Mouse (Mus musculus): ENCODE results near the gene Arhgap44. TPM values are rescaled to one million over a fixed set of nuclear protein-coding genes. Genes with fewer than 3 reads are reported as not detected.
A peak's percentile ranks its signal among the peaks of the same experiment; 100 is the strongest.

Gene Arhgap44
- polyA plus RNA-seq, 1 experiment from 2014 or later, result 10.2 TPM

DNA sequence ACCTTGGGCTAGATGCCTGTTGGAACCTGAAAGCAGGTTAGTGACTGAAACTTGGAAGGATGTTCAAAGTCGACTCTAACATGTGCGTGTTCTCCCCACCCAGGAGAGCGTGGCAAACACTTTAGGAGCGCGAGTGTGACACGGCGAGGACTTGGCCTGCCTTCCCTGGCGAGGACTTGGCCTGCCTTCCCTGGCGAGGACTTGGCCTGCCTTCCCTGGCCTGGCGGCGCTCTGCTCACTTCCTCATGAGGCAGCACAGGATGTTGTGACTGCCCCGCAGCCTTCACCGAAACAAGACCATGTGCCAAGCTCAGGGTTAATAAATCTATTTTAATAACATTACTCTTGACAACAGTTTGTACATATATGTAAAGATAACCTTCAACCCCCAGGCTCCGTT lies 161.0 kb downstream of the Arhgap44 start:
- Histone ChIP-seq H3K27me3 (replicated peaks) (no peaks in the 10 kb centered on the region), H3K4me3 (no peak overlapping the region), H3K4me1 (no peaks in the 10 kb centered on the region), H3K9me3 (no peaks in the 10 kb centered on the region), H3K36me3 (peaks cover 88% of the 10 kb centered on the region), H3K4me2 (no peak overlapping the region), H3K27ac (replicated peaks) (no peak overlapping the region), H3K9ac (no peak overlapping the region)
- no peak for ATAC-seq (ENCODE audit: extremely low read depth, insufficient number of reproducible peaks, low FRiP score, low TSS enrichment)
- WGBS, result 84% methylated on average over 14 of the region's 14 CpGs

DNA sequence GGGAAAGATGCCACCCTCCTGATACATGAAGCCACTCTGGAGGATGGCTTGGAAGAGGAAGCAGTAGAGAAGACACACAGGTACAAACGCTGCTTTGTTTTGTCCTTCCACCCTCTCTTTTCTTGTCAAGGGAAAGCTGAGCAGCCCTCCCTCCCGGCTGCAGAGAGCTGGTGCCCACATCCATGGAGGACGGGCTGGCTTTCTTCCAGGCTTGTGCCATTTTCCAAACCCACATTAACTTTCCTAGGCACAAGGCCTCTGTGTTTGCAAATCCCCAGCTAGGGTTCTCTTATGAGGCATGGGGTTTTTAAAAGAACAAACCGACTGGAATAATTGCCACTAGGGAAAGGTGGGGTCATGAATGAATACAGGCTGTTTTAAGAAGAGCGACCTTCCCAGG lies 163.1 kb downstream of the Arhgap44 start:
- no peak for ATAC-seq (ENCODE audit: extremely low read depth, insufficient number of reproducible peaks, low FRiP score, low TSS enrichment)
- Histone ChIP-seq H3K9ac (no peak overlapping the region), H3K36me3 (peaks cover 92% of the 10 kb centered on the region), H3K4me1 (no peaks in the 10 kb centered on the region), H3K27me3 (replicated peaks) (no peaks in the 10 kb centered on the region), H3K27ac (replicated peaks) (no peak overlapping the region), H3K4me3 (no peak overlapping the region), H3K4me2 (no peak overlapping the region), H3K9me3 (no peaks in the 10 kb centered on the region)
- WGBS, result 88% methylated on average over 5 of the region's 5 CpGs

DNA sequence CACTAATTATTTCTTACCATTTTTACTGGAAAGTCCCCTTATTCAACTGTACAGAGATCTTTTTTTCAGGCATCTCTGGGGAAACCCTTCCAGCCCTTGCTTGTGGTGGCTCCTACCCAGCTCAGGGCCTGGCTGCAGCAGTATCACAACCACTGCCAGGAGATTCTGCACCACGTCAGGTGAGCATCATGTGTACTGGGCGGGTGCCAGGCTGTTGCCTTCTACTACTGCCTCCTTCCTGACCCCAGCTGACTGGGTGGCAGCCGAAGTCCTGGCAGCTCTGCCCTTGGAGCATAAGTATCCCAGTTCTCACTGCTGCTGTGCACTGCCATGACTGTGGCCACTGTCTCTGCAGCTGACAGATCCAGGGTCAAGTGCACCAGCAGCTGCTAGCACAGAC lies 164.3 kb downstream of the Arhgap44 start:
- Histone ChIP-seq H3K9me3 (no peaks in the 10 kb centered on the region), H3K27me3 (replicated peaks) (no peaks in the 10 kb centered on the region), H3K9ac (no peak overlapping the region), H3K4me3 (no peak overlapping the region), H3K27ac (replicated peaks) (no peak overlapping the region), H3K4me1 (no peaks in the 10 kb centered on the region), H3K36me3 (peaks cover 93% of the 10 kb centered on the region), H3K4me2 (no peak overlapping the region)
- ATAC-seq (ENCODE audit: extremely low read depth, insufficient number of reproducible peaks, low FRiP score, low TSS enrichment), result no peak
- 76% methylated on average over 3 of the region's 3 CpGs for WGBS

- H3K9me3 ChIP-seq, result no peaks in the 10 kb centered on the region
- H3K9ac ChIP-seq, result no peak overlapping the region
- no peak for ATAC-seq (ENCODE audit: extremely low read depth, insufficient number of reproducible peaks, low FRiP score, low TSS enrichment)
- H3K36me3 ChIP-seq, result peaks cover 95% of the 10 kb centered on the region
- no peak overlapping the region for H3K4me2 ChIP-seq
- no peaks in the 10 kb centered on the region for H3K4me1 ChIP-seq
- no peak overlapping the region for H3K27ac ChIP-seq (replicated peaks)
- WGBS, result 83% methylated on average over 2 of the region's 2 CpGs
- H3K4me3 ChIP-seq, result no peak overlapping the region
- H3K27me3 ChIP-seq (replicated peaks), result no peaks in the 10 kb centered on the region
Observed at GRCm38 (mm10) chr11:64988556-64988955, 174.2 kb downstream of the Arhgap44 start.

DNA sequence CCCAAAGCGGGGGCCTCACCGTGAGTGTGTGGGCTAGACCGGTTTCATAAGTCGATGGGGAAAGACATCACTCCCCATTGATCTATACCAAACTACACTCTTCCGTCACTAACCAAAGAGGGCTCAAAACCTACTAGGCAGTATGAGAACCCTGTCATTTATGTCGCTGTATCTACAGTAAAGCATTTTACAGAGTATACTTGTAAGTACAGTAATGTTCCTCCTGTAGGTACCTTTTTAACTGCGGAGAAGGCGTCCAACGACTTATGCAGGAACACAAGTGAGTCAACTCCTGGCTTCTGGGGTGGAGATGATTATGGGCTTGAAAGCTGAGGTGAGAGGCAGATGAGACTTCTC lies 183.3 kb downstream of the Arhgap44 start:
- H3K27me3 ChIP-seq (replicated peaks), result peaks cover 13% of the 10 kb centered on the region
- no peak overlapping the region for H3K27ac ChIP-seq (replicated peaks)
- H3K4me3 ChIP-seq, result peak overlapping the region; percentile 98
- peaks cover 16% of the 10 kb centered on the region for H3K4me1 ChIP-seq
- H3K36me3 ChIP-seq, result peaks cover 38% of the 10 kb centered on the region
- WGBS, result 8% methylated on average over 9 of the region's 9 CpGs
- no peak for ATAC-seq (ENCODE audit: extremely low read depth, insufficient number of reproducible peaks, low FRiP score, low TSS enrichment)
- H3K4me2 ChIP-seq, result peak overlapping the region; percentile 92
- H3K9ac ChIP-seq, result peak overlapping the region; percentile 91
- no peaks in the 10 kb centered on the region for H3K9me3 ChIP-seq

- Histone ChIP-seq H3K4me1 (peaks cover 16% of the 10 kb centered on the region), H3K9me3 (no peaks in the 10 kb centered on the region), H3K4me3 (peak within 1 kb of the TSS; percentile 98), H3K36me3 (peaks cover 32% of the 10 kb centered on the region), H3K9ac (peak within 1 kb of the TSS; percentile 91), H3K27me3 (replicated peaks) (peaks cover 19% of the 10 kb centered on the region), H3K4me2 (peak within 1 kb of the TSS; percentile 92), H3K27ac (replicated peaks) (no peak within 1 kb of the TSS)
- ATAC-seq (ENCODE audit: extremely low read depth, insufficient number of reproducible peaks, low FRiP score, low TSS enrichment), result peak; percentile 100
- under 1% methylated on average over 65 of the region's 65 CpGs for WGBS
Observed at GRCm38 (mm10) chr11:64978720-64979488, 183.9 kb downstream of the Arhgap44 start, which contains the start of gene Elac2. TSS of gene Elac2 (plus strand) at chr11:64979038.

DNA sequence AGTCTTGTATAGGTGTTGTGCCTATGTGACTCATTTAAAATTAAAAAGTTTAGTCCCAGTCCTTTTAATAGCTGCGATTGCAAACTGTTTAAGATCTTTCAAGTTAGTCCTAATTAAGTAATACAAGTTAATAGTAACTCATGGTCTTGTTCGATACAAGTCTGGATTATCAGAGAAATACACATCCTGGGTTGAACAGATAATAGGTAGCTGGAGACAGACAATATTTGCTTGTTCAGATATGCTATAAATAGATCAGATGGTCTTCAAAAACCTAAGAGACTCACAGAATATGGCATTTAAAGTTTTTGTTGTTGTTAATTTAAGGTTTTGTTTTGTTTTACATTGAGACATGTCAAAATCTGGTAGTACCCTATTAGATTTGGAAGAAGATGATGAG lies 190.3 kb downstream of the Arhgap44 start:
- Histone ChIP-seq H3K27ac (replicated peaks) (no peak overlapping the region), H3K36me3 (no peaks in the 10 kb centered on the region), H3K4me2 (no peak overlapping the region), H3K4me3 (no peak overlapping the region), H3K9me3 (no peaks in the 10 kb centered on the region), H3K4me1 (0 out of 2 replicates have a peak, but pooled peaks cover 3% of the 10 kb centered on the region), H3K27me3 (replicated peaks) (peaks cover 55% of the 10 kb centered on the region), H3K9ac (no peak overlapping the region)
- ATAC-seq (ENCODE audit: extremely low read depth, insufficient number of reproducible peaks, low FRiP score, low TSS enrichment), result no peak
- 49% methylated on average over 2 of the region's 2 CpGs for WGBS

DNA sequence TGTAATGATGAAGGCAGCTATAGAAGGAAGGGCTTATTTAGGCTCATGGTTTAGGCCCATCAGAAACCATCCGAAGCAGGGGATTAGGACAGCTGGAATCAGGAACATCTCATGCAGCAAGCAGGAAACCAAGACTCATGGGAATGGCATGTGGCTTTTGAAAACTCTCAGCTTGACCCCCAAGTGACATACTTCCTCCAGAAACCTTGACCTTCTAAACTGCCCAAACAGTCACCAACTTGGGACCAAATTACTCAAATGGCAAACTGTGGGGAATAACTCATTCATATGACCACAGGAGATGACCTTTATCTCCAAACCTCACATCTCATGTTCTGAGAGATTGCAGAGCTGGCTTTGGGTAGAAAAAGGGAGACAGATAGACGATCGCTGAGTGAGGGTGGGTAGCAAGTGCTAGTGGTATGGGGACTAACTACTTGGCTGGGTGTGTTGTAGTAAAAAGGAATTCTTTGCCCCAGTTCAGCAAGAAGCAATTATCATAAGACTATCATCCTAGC lies 191.2 kb downstream of the Arhgap44 start:
- H3K36me3 ChIP-seq, result no peaks in the 10 kb centered on the region
- H3K9ac ChIP-seq, result no peak overlapping the region
- H3K27ac ChIP-seq (replicated peaks), result no peak overlapping the region
- 58% methylated on average over 3 of the region's 3 CpGs for WGBS
- H3K4me2 ChIP-seq, result no peak overlapping the region
- H3K27me3 ChIP-seq (replicated peaks), result peaks cover 63% of the 10 kb centered on the region
- no peaks in the 10 kb centered on the region for H3K9me3 ChIP-seq
- H3K4me1 ChIP-seq, result 0 out of 2 replicates have a peak, but pooled peaks cover 3% of the 10 kb centered on the region
- no peak overlapping the region for H3K4me3 ChIP-seq
- no peak for ATAC-seq (ENCODE audit: extremely low read depth, insufficient number of reproducible peaks, low FRiP score, low TSS enrichment)

GRCm38 (mm10) chr11:64968939-64969342 lies 193.8 kb downstream of the Arhgap44 start:
- H3K4me2 ChIP-seq, result no peak overlapping the region
- no peak overlapping the region for H3K27ac ChIP-seq (replicated peaks)
- 48% methylated on average over 4 of the region's 4 CpGs for WGBS
- no peak overlapping the region for H3K9ac ChIP-seq
- 0 out of 2 replicates have a peak, but pooled peaks cover 3% of the 10 kb centered on the region for H3K4me1 ChIP-seq
- H3K9me3 ChIP-seq, result no peaks in the 10 kb centered on the region
- H3K36me3 ChIP-seq, result no peaks in the 10 kb centered on the region
- peaks cover 46% of the 10 kb centered on the region for H3K27me3 ChIP-seq (replicated peaks)
- no peak overlapping the region for H3K4me3 ChIP-seq
- ATAC-seq (ENCODE audit: extremely low read depth, insufficient number of reproducible peaks, low FRiP score, low TSS enrichment), result no peak

GRCm38 (mm10) chr11:64968507-64968906 lies 194.3 kb downstream of the Arhgap44 start:
- peaks cover 41% of the 10 kb centered on the region for H3K27me3 ChIP-seq (replicated peaks)
- H3K9ac ChIP-seq, result no peak overlapping the region
- no peak for ATAC-seq (ENCODE audit: extremely low read depth, insufficient number of reproducible peaks, low FRiP score, low TSS enrichment)
- H3K4me2 ChIP-seq, result no peak overlapping the region
- no peak overlapping the region for H3K4me3 ChIP-seq
- H3K9me3 ChIP-seq, result no peaks in the 10 kb centered on the region
- 0 out of 2 replicates have a peak, but pooled peaks cover 3% of the 10 kb centered on the region for H3K4me1 ChIP-seq
- no peaks in the 10 kb centered on the region for H3K36me3 ChIP-seq
- WGBS, result 12% methylated on average over 3 of the region's 3 CpGs
- no peak overlapping the region for H3K27ac ChIP-seq (replicated peaks)

- Histone ChIP-seq H3K9ac (no peak overlapping the region), H3K4me1 (no peaks in the 10 kb centered on the region), H3K9me3 (no peaks in the 10 kb centered on the region), H3K27ac (replicated peaks) (no peak overlapping the region), H3K4me3 (no peak overlapping the region), H3K36me3 (no peaks in the 10 kb centered on the region), H3K4me2 (no peak overlapping the region), H3K27me3 (replicated peaks) (peaks cover 25% of the 10 kb centered on the region)
- no peak for ATAC-seq (ENCODE audit: extremely low read depth, insufficient number of reproducible peaks, low FRiP score, low TSS enrichment)
- WGBS, result 76% methylated on average over 2 of the region's 2 CpGs
Observed at GRCm38 (mm10) chr11:64962629-64963028, 200.1 kb downstream of the Arhgap44 start.

Data from heart, embryonic 13.5 days (tissue).